ENCODE assay signal across 8 mouse cellular contexts in the genomic region with DNA sequence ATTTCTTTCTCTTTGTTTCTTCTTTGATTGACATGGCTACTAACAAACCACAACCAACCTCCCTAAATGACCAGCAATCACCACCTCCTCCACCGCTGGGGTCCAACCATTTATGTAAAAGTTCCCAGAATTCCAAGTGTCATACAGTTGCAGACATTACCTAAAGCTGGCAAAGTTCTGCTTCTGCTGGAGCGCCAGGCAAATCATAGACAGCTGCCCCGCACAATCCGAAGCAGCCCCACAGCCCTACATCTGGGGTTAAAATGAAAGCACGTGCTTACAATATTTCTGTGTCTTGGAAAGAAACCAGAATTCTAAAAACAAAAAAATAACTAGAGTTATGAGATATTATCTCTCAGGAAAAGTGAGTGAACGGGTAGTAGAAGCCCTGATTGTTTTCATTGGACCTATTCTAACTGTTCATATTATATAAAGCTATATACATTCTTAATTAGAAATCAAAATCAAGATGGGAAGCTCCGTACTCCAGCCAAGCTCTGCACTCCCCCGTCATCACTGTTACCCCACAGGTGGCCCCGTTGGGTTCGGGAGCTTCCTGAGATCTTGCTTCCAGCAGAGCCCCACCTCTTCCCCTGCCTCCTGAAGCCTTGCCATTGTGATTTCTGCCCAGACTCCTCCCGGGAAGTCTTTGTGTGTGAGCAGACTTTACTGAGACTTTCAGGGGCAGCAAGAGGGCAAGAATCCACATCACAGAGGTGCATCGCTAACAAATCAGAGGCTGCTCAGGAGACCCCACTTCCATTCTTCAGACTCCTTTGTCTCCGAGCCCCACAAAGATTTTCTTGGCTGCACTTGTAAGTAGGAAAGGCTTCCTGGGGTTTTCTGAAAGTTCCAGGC. TPM values are rescaled to one million over a fixed set of nuclear protein-coding genes. Genes with fewer than 3 reads are reported as not detected.
DNase-seq lines count a peak whose midpoint lies in the region; ATAC-seq lines count a peak whose summit lies in the region.

No protein-coding gene starts in this region.

- H3K27me3 ChIP-seq in forebrain, embryonic 11.5 days (ENCODE audit: control insufficient read depth, insufficient read depth, low read length), result no peaks in the 10 kb centered on the region
- H3K27me3 ChIP-seq in hindbrain, embryonic 12.5 days, result no peaks in the 10 kb centered on the region
- no peaks in the 10 kb centered on the region for H3K27me3 ChIP-seq in limb, embryonic 15.5 days

- peak overlapping the region; percentile 46 for H3K4me2 ChIP-seq in forebrain, embryonic 11.5 days (ENCODE audit: low read depth, low read length, severe bottlenecking)
- peak overlapping the region; percentile 47 for H3K4me2 ChIP-seq in hindbrain, embryonic 12.5 days (replicated peaks)
- H3K4me2 ChIP-seq in limb, embryonic 15.5 days, result peak overlapping the region; percentile 51

- peak; percentile 37 for DNase-seq in ZHBTc4 (ENCODE audit: low read depth, low spot score)
- no peak for DNase-seq in forebrain, embryonic 11.5 days (ENCODE audit: low spot score)
- DNase-seq in retina, postnatal 1 day, result peak; percentile 14
- DNase-seq in layer of hippocampus, adult 18-20 months (ENCODE audit: low spot score in 2 of 2), result no peak
- no peak for DNase-seq in left cerebral cortex, adult 18-20 months (ENCODE audit: low spot score in 2 of 2)
- no peak for DNase-seq in spleen, postnatal 4 days (ENCODE audit: low spot score in 2 of 2)

- no peaks in the 10 kb centered on the region for H3K36me3 ChIP-seq in forebrain, embryonic 11.5 days (ENCODE audit: control insufficient read depth, insufficient read depth, low read length)
- no peaks in the 10 kb centered on the region for H3K36me3 ChIP-seq in hindbrain, embryonic 12.5 days
- H3K36me3 ChIP-seq in limb, embryonic 15.5 days, result no peaks in the 10 kb centered on the region

- no peak overlapping the region for H3K27ac ChIP-seq in forebrain, embryonic 11.5 days (ENCODE audit: low read depth, low read length)
- no peak overlapping the region for H3K27ac ChIP-seq in hindbrain, embryonic 12.5 days
- peak overlapping the region; percentile 78 for H3K27ac ChIP-seq in limb, embryonic 15.5 days

- 32% methylated on average over 13 of the region's 13 CpGs for WGBS in forebrain, embryonic 11.5 days
- whole genome bisulfite sequencing in hindbrain, embryonic 12.5 days, result 28% methylated on average over 13 of the region's 13 CpGs
- 22% methylated on average over 13 of the region's 13 CpGs for WGBS in limb, embryonic 15.5 days

- no peaks in the 10 kb centered on the region for H3K9me3 ChIP-seq in forebrain, embryonic 11.5 days (ENCODE audit: control insufficient read depth, low read length)
- no peaks in the 10 kb centered on the region for H3K9me3 ChIP-seq in hindbrain, embryonic 12.5 days (replicated peaks)
- no peaks in the 10 kb centered on the region for H3K9me3 ChIP-seq in limb, embryonic 15.5 days

- 0 out of 2 replicates have a peak, but pooled peaks cover 4% of the 10 kb centered on the region for H3K4me1 ChIP-seq in forebrain, embryonic 11.5 days (replicated peaks; ENCODE audit: control insufficient read depth, insufficient read depth, low read length)
- peaks cover 11% of the 10 kb centered on the region for H3K4me1 ChIP-seq in hindbrain, embryonic 12.5 days
- peaks cover 12% of the 10 kb centered on the region for H3K4me1 ChIP-seq in limb, embryonic 15.5 days

- H3K9ac ChIP-seq in forebrain, embryonic 11.5 days (ENCODE audit: low read length), result peak overlapping the region; percentile 45
- no peak overlapping the region for H3K9ac ChIP-seq in hindbrain, embryonic 12.5 days
- H3K9ac ChIP-seq in limb, embryonic 15.5 days, result peak overlapping the region; percentile 15; the same call in 1 of the 2 replicates

- ATAC-seq in forebrain, embryonic 11.5 days (replicated peaks; ENCODE audit: low FRiP score), result no peak
- ATAC-seq in hindbrain, embryonic 12.5 days (ENCODE audit: low FRiP score), result no peak
- ATAC-seq in limb, embryonic 15.5 days (ENCODE audit: insufficient number of reproducible peaks, low FRiP score, low TSS enrichment, low read depth), result peak; percentile 62; the same call in 1 of the 2 replicates

- peak overlapping the region; percentile 16 for H3K4me3 ChIP-seq in forebrain, embryonic 11.5 days (ENCODE audit: low read depth, low read length)
- H3K4me3 ChIP-seq in hindbrain, embryonic 12.5 days, result peak overlapping the region; percentile 21
- H3K4me3 ChIP-seq in limb, embryonic 15.5 days, result peak overlapping the region; percentile 31

RNA-seq across cellular contexts. Expression of a gene that starts 6.3 kb away (rescaled TPM):
- not detected in 2 replicates for polyA plus RNA-seq in forebrain, embryonic 11.5 days (2014; fragmentation: Nextera tagmentation; extraction: Ambion mirVana)
- not detected in 2 replicates for polyA plus RNA-seq in hindbrain, embryonic 12.5 days (2016; fragmentation: Nextera tagmentation; extraction: Ambion mirVana)
- not detected in 2 replicates for polyA plus RNA-seq in limb, embryonic 15.5 days (2015; fragmentation: Nextera tagmentation; extraction: Ambion mirVana)
- not detected for total RNA-seq in layer of hippocampus, adult 18-20 months (2021)
- total RNA-seq in left cerebral cortex, adult 18-20 months (2021), result not detected

Comparison
In these comparisons a context has a peak if more than half of its experiments do, and no peak if none do; other contexts are left out.
1. DNase-seq: peak in ZHBTc4 (single experiment) and retina, postnatal 1 day (single experiment); none in forebrain, embryonic 11.5 days (single experiment), layer of hippocampus, adult 18-20 months (0 of 2), left cerebral cortex, adult 18-20 months (0 of 2) and spleen, postnatal 4 days (0 of 2).
2. Peak in every context shown above with its lines, with median percentiles within 50 percentile points of each other: H3K4me2 ChIP-seq and H3K4me3 ChIP-seq.